Mouse (Mus musculus): ENCODE results near the gene En2. TPM values are rescaled to one million over a fixed set of nuclear protein-coding genes. Genes with fewer than 3 reads are reported as not detected.

Gene En2
- polyA plus RNA-seq, 1 experiment, result 0.36 TPM

DNA sequence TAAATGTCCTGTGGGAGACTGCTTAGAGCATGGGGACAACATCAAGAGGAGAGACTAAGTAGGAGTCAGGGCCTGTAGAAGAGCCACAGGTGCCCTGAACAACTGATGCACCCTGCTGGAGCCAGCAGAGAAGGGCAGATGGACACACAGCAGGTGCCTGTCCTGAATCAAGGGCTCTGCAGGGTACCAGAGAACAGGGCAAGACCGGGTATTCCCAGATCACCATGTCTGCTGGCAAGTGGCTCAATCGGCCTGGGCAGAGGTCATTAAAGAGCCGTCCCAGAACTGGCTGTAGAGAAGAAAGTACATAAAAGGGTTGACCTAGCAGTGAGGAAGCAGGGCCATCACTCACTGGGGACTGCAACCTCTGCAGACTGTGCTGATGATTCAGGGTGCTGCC, 17.0 kb upstream of the En2 start:
- TF ChIP-seq CTCF (IDR thresholded peaks at IDR 0.05; ENCODE audit: control insufficient read depth, insufficient read depth, insufficient replicate concordance, low read depth, low read length) (no peak), POLR2A (IDR thresholded peaks at IDR 0.05; ENCODE audit: control insufficient read depth, low read depth, low read length) (no peak)
- no peak overlapping the region for H3K4me3 ChIP-seq (ENCODE audit: control insufficient read depth, low read depth, low read length)
- H3K27me3 ChIP-seq (ENCODE audit: control insufficient read depth, insufficient read depth, low read length), result no peaks in the 10 kb centered on the region

DNA sequence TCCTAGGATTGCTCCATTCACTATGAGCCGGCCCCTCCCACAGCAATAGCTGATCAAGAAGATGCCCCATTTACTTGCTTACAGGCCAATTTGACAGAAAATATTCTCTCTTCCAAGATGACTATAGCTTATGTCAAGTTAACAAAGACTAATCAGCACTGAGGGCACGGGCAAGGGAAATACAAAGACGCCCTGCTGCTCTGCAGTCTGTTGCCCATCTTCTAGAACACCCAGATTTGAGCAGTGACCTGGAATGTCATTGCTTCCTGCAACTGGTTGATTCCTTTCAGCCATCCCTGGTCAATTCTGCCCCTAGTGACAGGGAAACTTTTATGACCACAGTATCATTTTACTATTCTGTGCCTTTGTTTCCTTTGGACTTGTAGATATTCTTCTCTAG, 16.1 kb upstream of the En2 start:
- Histone ChIP-seq H3K27me3 (ENCODE audit: control insufficient read depth, insufficient read depth, low read length) (no peaks in the 10 kb centered on the region), H3K4me3 (ENCODE audit: control insufficient read depth, low read depth, low read length) (no peak overlapping the region), H3K36me3 (ENCODE audit: control insufficient read depth, insufficient read depth, low read length) (no peaks in the 10 kb centered on the region), H3K27ac (ENCODE audit: control insufficient read depth, insufficient read depth, low read depth, low read length) (no peak overlapping the region), H3K4me1 (ENCODE audit: control insufficient read depth, insufficient read depth, low read length) (no peaks in the 10 kb centered on the region)
- no peak for TF ChIP-seq CTCF (IDR thresholded peaks at IDR 0.05; ENCODE audit: control insufficient read depth, insufficient read depth, insufficient replicate concordance, low read depth, low read length)
- no peak for TF ChIP-seq POLR2A (IDR thresholded peaks at IDR 0.05; ENCODE audit: control insufficient read depth, low read depth, low read length)

More for the DNA sequence above, 17.0 kb upstream of the En2 start:
- no peaks in the 10 kb centered on the region for H3K36me3 ChIP-seq (ENCODE audit: control insufficient read depth, insufficient read depth, low read length)
- no peaks in the 10 kb centered on the region for H3K4me1 ChIP-seq (ENCODE audit: control insufficient read depth, insufficient read depth, low read length)
- H3K27ac ChIP-seq (ENCODE audit: control insufficient read depth, insufficient read depth, low read depth, low read length), result no peak overlapping the region

DNA sequence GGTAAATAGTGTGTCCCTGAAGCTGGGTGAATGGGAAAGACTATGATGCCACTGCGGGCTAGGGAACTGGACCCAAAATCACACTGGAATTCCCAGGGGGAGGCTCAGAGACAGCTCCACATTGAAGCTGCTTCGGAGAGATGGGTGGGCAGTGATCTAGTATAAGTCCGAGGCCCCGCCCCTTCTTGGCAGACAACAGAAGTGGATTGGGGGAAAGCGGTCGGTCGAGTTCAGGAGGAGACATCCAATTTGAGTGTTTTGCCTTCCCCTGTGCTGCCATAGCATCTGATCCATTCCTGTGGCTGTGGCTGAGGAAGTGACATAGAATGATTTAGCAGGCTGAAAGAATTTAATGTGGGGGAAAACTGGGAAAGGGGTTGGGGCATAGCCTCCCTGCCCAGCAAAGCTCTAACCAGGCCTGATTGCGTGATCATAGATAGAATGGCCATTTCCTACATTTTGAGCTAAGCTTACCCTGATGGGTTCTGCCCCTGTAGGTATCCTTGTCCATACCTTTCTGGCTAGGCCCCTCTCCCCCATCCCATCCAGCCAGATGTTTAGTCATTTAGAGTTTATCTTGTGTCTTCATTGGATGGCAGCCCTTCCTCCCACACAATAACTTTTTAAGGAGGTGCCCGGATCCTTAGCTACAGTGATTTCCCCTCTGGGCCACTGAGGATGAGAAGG, 8.3 kb upstream of the En2 start:
- peaks cover 8% of the 10 kb centered on the region for H3K4me1 ChIP-seq (ENCODE audit: control insufficient read depth, insufficient read depth, low read length)
- no peak overlapping the region for H3K27ac ChIP-seq (ENCODE audit: control insufficient read depth, insufficient read depth, low read depth, low read length)
- no peak for TF ChIP-seq CTCF (IDR thresholded peaks at IDR 0.05; ENCODE audit: control insufficient read depth, insufficient read depth, insufficient replicate concordance, low read depth, low read length)
- no peak for TF ChIP-seq POLR2A (IDR thresholded peaks at IDR 0.05; ENCODE audit: control insufficient read depth, low read depth, low read length)
- no peaks in the 10 kb centered on the region; the same call in 1 of the 2 replicates for H3K27me3 ChIP-seq (ENCODE audit: control insufficient read depth, insufficient read depth, low read length)
- H3K36me3 ChIP-seq (ENCODE audit: control insufficient read depth, insufficient read depth, low read length), result no peaks in the 10 kb centered on the region
- H3K4me3 ChIP-seq (ENCODE audit: control insufficient read depth, low read depth, low read length), result no peak overlapping the region

DNA sequence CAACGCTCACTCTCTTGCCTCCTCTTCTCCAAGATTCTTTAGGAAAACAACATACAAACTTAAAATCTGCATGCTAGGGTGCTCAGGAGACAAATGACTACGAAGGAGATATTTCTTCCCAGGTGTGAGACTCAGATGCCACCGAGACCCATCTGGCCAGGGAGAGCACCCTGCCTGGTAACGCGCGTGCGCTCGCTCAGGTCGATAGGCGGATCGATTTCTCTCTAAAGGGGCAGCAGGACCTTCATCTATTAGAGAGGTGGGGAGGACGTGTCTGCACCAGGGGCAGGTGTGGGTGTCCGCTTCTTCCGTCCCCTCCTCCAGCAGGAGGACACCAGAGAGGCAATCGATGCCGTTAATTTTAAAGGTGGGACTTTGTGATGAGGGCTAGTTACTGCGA, 7.7 kb upstream of the En2 start:
- Histone ChIP-seq H3K27ac (ENCODE audit: control insufficient read depth, insufficient read depth, low read depth, low read length) (no peak overlapping the region), H3K27me3 (ENCODE audit: control insufficient read depth, insufficient read depth, low read length) (no peaks in the 10 kb centered on the region; the same call in 1 of the 2 replicates), H3K36me3 (ENCODE audit: control insufficient read depth, insufficient read depth, low read length) (no peaks in the 10 kb centered on the region), H3K4me3 (ENCODE audit: control insufficient read depth, low read depth, low read length) (no peak overlapping the region), H3K4me1 (ENCODE audit: control insufficient read depth, insufficient read depth, low read length) (peaks cover 8% of the 10 kb centered on the region)
- TF ChIP-seq POLR2A (IDR thresholded peaks at IDR 0.05; ENCODE audit: control insufficient read depth, low read depth, low read length), result no peak
- TF ChIP-seq CTCF (IDR thresholded peaks at IDR 0.05; ENCODE audit: control insufficient read depth, insufficient read depth, insufficient replicate concordance, low read depth, low read length), result no peak

DNA sequence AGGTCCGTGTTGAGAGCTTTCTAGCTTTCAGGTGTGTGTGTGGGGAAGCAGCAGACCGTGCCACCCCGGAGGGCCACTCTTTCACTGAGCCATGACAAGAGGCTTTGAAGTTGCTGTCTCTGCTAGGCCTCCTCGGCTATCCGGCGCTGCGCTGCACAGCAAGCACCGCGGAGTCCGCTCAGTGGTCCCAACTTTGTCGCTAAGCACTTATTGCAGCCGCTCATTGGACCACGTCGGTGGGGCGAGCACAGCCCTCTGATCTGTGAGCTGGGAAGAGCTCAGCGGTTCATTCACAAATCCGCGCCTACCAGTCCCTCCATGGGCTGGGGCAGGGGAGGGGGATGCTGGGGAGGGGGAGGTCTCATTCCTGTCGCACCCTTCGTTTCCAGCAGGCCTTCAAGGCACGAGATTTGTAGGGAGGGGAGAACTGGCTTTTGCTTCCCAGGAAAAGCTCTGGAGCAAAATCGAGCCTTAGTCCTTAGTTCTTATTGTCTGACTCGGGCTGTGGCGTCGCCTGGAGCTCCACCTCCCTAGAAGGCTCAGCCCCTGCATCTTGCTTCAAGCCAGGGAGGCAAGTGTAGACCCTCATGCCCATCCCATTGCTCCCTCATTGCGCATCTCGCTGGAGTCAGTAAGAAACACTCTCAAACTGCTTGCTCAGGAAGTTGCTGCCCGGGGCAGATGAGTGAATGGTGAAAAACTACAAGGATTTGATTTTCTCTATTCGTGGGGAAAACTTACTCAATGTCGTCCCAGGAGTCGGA, 7.0 kb upstream of the En2 start:
- no peak overlapping the region for H3K27ac ChIP-seq (ENCODE audit: control insufficient read depth, insufficient read depth, low read depth, low read length)
- H3K27me3 ChIP-seq (ENCODE audit: control insufficient read depth, insufficient read depth, low read length), result no peaks in the 10 kb centered on the region; the same call in 1 of the 2 replicates
- no peak overlapping the region for H3K4me3 ChIP-seq (ENCODE audit: control insufficient read depth, low read depth, low read length)
- no peaks in the 10 kb centered on the region for H3K36me3 ChIP-seq (ENCODE audit: control insufficient read depth, insufficient read depth, low read length)
- TF ChIP-seq POLR2A (IDR thresholded peaks at IDR 0.05; ENCODE audit: control insufficient read depth, low read depth, low read length), result no peak
- no peak for TF ChIP-seq CTCF (IDR thresholded peaks at IDR 0.05; ENCODE audit: control insufficient read depth, insufficient read depth, insufficient replicate concordance, low read depth, low read length)
- H3K4me1 ChIP-seq (ENCODE audit: control insufficient read depth, insufficient read depth, low read length), result peaks cover 8% of the 10 kb centered on the region

DNA sequence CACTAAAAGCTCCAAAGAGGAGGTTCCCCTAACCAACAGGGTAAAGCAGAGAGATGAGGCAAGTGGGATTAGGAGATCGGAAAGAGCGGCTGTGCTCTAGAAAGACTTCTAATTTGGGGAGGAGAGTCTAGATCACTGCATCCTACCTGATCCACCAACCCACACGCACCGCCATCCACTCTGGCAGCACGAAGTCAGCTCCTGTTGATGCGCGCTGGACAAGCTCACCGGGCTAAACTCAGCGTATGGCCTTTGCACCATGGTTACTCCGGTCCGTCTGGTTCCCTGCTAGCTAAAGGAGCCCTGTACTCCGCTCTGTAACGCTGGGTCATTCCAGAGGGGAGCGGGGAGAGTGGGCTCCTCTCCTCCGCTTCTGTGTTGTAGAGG, 6.4 kb upstream of the En2 start:
- Histone ChIP-seq H3K4me1 (ENCODE audit: control insufficient read depth, insufficient read depth, low read length) (peaks cover 8% of the 10 kb centered on the region), H3K27me3 (ENCODE audit: control insufficient read depth, insufficient read depth, low read length) (no peaks in the 10 kb centered on the region; the same call in 1 of the 2 replicates), H3K36me3 (ENCODE audit: control insufficient read depth, insufficient read depth, low read length) (no peaks in the 10 kb centered on the region), H3K27ac (ENCODE audit: control insufficient read depth, insufficient read depth, low read depth, low read length) (no peak overlapping the region), H3K4me3 (ENCODE audit: control insufficient read depth, low read depth, low read length) (no peak overlapping the region)
- TF ChIP-seq CTCF (IDR thresholded peaks at IDR 0.05; ENCODE audit: control insufficient read depth, insufficient read depth, insufficient replicate concordance, low read depth, low read length) (no peak), POLR2A (IDR thresholded peaks at IDR 0.05; ENCODE audit: control insufficient read depth, low read depth, low read length) (no peak)

DNA sequence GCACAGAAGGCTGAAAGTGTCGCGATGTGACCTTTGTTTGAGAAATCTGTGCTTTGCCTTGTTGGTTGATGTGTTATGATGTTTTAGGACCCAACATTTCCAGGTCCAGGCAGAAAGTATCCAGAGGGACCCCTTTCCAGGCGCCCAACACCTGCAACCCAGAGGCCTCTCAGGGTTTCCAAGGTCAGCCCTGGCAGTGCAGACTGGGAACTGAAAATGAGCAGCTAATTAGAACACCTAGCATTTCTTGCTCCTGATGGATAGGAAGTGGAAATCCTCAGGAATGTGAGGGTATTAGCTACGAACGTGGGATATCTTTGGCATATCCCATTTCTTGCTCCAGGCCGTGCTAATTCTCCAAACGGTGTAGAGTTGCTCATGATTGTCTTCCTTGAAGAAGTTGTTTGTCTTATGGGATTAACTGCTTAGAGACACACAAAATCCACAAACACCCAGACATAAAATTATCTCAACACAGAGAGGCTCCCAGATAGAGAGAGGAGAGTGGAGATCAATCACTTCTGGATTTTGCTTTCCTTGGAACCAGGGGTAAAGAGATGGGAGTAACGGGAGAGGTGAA, 5.5 kb upstream of the En2 start:
- Histone ChIP-seq H3K27ac (ENCODE audit: control insufficient read depth, insufficient read depth, low read depth, low read length) (no peak overlapping the region), H3K4me3 (ENCODE audit: control insufficient read depth, low read depth, low read length) (no peak overlapping the region), H3K36me3 (ENCODE audit: control insufficient read depth, insufficient read depth, low read length) (no peaks in the 10 kb centered on the region), H3K27me3 (ENCODE audit: control insufficient read depth, insufficient read depth, low read length) (no peaks in the 10 kb centered on the region; the same call in 1 of the 2 replicates), H3K4me1 (ENCODE audit: control insufficient read depth, insufficient read depth, low read length) (peaks cover 9% of the 10 kb centered on the region)
- no peak for TF ChIP-seq POLR2A (IDR thresholded peaks at IDR 0.05; ENCODE audit: control insufficient read depth, low read depth, low read length)
- TF ChIP-seq CTCF (IDR thresholded peaks at IDR 0.05; ENCODE audit: control insufficient read depth, insufficient read depth, insufficient replicate concordance, low read depth, low read length), result no peak

Measured in testis, adult 2 months (tissue).